Mouse (Mus musculus): Measurements from ENCODE around the gene Tesc.

GRCm38 (mm10) chr5:118027698-118028190 is at the start of gene Tesc:
- no peak for TF ChIP-seq CTCF (IDR thresholded peaks at IDR 0.05; ENCODE audit: low read depth)
- no peak for TF ChIP-seq EP300 (IDR thresholded peaks at IDR 0.05; ENCODE audit: low read depth)
